Mouse (Mus musculus): Measurements from ENCODE around the gene Tcf3. TPM values are rescaled to one million over a fixed set of nuclear protein-coding genes. Genes with fewer than 3 reads are reported as not detected.

Gene Tcf3
- total RNA-seq, 2 experiments from 2014 or later = 66.4 to 67.5 TPM

DNA sequence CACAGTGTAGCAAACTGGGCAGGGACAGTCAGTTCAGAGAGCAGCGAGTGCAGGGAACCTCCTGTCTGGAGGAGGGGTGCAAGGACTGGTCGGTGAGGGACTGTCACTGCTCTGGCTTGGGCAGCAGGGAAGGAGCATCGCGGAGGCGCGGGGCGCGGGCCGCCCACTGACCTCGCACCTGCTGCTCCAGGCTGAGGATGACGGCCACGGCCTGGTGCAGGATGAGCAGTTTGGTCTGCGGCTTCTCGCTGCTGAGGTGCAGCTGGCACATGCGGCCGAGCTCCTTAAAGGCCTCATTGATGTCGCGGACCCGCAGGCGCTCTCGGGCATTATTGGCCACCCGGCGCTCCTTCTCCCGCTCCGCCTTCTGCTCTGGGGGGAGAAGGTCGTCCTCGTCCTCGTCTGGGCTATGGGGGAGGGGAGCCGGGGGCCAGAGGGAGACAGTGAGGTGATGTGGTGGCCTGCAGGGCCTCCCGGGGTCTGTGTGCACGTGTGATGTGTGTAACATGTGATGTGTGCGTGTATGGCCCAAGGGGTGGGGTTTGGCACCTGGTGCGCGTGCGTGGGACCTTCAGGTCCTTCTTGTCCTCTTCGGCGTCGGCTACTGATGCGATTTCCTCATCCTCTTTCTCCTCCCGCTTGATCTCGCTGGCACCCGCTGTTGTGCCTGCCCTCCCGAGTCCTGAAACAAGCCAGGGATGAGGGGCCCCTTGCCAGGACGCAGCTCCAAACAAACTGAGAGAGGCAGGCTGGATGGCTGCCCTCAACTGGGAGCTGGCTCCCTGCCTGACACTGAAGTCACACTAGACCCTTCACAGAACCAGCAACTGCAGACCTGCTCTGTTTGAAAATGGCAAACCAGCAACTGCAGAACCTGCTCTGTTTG is 20.5 kb downstream of the Tcf3 start:
- peak in 1 of 2 experiments; percentile 51 for DNase-seq (ENCODE audit: low spot score in 2 of 2)

DNA sequence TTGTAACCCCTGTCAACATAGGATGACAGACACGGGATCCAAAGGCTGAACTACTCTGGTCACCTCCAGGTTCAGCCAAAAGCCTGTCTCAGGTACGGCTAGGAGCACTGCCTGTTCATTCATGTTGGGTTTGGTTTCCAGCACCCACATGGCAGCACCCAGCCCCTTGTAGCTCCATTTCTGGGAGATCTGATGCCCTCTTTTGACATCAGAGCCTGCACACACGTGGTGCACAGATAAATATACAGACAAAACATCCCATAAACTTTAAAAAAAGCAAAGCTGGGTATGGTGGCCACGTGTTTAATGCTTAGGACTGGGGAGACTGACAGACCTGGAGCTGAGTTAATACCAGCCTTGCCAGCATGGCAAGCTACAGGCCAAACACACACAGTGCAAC is 25.5 kb downstream of the Tcf3 start:
- no peak for DNase-seq (ENCODE audit: low spot score in 2 of 2)

DNA sequence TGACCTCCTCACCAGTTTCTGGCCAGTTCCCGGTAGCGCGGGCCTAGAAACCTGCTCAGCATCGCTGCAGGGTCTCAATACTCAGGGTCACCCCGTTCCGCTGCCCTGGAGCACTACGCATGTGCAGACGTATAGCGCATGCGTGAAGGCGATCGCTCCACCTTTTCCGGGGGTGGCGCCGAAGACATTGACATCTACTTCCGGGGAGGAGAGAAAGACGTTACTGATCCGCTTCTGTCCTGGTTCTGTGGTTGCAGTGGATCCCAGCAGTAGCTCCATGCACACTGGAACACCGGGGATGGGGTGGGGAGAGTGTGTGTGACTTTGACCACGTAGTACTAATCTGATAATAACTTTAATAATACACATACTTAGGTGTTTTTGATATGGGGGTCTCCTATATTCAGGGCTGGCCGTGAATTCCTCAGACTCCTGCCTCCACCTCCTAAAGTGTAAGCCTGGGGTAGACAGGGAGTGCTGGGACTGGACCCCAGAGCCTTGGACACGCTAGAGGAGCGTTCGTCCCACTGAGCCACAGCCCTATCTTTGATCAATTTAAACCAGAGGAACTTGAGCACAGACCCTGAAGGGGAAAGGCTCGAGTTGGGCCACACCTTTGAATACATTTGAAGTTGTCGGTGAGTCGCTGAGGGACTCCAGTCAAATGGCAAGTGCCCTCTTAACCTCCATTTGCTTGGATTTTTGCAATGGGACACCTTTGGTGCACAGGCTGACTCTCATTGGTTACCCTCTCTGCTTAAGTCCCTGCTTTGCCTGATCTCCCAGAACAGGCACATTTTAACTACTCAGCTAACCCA is 26.6 kb downstream of the Tcf3 start, which contains the start of gene Uqcr11:
TSS of gene Uqcr11 (minus strand) at position 147 of the 818 bp plus-strand sequence.
- DNase-seq (ENCODE audit: low spot score in 2 of 2) = peak; percentile 85 to 87

DNA sequence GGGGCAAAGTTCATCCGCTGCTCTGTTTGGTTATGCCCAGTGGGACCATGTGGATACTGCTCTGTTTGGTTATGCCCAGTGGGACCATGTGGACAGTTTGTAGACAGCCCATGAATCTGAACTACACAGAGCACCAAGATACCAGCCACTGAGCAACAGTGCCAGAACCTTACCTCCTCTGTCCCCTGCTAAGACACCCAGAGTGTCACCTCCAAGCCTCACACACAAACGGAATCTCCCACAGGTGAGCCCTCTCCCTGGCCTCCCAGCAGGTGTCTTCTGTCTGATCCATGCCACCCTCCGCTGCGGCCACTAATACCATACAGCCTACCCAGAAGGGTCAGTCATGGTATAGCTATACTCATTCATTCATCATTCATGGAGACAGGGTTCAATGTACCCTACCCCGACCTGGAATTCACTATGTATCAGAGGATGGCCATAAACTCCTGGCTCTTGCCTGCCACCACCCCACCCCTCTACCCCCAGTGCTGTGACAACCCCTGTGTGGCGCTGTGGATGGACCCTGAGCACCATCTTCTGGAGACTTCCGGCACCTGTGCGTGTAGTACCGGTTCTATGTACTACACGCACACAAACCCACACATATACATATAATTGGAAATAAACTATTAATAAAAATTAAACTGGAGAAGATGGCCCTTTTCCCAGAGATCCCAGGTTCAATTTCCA is 27.8 kb downstream of the Tcf3 start:
- DNase-seq (ENCODE audit: low spot score in 2 of 2) = no peak

DNA sequence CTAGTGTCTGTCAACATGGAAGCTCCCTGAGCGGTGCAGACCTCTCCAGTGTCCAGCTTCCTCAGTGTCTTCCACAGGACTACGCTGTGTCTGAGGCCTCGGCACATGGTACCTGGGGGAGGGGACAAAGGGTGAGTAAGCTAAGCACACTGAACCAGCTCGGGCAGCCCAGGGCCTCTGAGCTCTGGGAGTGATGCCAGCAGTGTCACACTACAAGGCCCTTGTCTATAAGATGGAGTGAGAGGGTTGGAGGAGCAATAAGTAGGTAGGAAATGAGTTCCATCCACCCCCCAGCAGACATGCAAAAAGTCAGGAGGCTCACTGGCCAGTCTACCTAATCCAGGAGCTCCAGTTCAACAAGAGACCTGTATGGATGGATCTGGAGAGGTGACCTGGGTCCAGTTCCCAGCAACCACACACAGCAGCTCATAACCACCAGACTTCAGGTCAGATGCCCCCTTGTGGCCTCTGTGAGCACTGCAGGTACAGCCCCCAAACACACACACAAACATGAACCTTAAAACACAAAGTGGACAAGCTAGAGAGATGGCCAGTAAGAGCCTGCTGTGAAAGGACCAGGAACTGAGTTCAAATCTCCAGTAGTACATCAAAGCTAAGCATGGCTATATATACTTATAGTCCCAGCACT is 30.3 kb downstream of the Tcf3 start:
- DNase-seq (ENCODE audit: low spot score in 2 of 2) = no peak

DNA sequence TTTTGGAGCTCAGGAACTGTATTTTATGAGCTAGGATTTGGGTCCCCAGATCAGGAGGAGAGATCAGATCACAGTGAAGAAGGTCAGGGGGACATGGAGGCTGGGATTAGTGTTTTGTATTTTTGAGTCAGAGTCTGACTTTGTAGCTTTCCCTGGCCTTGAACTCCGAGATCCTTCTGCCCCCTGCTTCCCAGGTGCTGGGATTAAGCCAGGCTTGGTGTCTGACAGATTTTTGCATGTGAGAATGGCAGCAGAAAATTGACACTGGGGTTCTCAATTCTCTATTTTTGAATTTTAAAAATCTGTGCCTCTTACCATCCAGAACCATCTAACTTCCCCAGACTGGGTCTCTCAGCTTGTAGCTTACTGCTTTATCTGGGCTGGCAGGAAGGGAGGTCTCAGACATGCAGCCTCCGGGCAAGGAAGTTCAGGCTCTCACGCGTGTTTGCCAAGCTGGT is 32.7 kb downstream of the Tcf3 start:
- no peak for DNase-seq (ENCODE audit: low spot score in 2 of 2)

DNA sequence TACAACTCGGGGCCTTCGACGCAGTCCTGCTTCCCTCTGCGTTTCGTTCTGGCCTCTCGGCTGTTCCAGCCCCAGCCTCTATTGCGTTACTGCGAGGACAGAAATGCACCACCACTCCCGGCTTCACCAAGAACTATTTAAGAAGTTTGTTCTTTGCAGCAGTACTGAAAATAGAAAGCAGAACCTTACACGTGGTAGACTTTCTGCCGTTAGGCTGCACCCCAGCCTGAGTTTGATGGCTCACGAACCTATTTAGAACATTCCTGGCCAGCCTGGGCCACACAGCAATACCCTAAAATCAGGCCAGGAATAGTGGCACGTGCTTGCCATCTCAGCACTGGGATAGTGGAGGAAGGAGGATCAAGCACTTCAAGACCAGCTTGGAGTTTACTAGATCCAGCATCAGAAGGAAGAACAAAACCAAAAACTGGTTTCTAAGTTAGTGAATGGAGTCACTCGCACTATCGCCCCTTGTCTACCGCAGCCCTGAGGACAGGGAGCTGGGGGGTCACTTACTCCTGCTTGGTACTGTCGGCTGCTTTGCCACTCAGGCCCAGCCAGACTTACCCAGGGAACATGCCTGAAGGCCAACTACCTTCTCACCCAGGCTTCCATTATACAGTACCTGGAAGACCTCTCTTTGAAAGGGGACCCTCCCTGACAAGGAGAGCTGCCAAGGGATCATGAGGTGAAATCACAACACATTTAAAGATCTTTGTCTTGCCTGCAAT is 33.3 kb downstream of the Tcf3 start:
- no peak for DNase-seq (ENCODE audit: low spot score in 2 of 2)

DNA sequence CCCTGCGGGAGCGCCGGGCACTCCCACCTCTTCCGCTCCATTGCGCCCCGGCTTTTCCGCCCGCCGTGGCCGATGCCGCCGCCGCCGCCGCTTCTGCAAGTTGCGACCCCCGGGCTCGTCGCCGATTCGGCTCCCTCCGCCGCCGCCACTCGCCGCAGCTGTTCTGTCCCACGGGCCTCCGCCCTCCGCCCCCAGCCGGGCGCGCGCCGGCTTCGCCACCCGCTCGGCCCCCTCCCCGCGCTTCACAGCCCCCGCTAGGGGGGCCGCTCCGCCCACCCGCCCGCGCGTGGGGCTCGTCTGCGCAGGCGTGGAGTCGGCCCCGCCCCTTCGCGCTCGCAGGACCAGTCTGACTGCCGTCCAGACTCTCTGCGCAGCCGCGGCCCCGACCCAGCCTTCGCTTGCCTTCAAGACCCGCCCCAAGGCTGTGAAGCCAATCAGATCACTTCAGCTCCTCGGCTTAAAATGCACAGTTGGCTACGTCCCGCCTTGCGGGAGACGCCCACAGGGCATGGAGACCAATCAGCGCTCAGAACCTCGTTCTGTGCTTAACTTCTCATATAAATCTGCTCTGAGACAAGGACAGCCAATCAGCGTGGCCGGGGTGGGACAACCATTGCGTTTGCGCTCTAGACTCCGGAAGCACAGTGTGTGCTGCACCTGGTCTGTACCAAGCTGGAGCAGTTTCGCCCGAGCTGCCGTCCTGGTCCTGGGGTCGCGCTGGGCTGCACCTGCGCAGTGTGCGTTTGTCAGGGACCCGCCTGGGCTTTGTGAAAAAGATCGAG is 34.1 kb downstream of the Tcf3 start, which contains the start of gene Mbd3:
TSS of gene Mbd3 (minus strand) at position 360 of the 782 bp plus-strand sequence.
- DNase-seq (ENCODE audit: low spot score in 2 of 2) = peak; percentile 99

DNA sequence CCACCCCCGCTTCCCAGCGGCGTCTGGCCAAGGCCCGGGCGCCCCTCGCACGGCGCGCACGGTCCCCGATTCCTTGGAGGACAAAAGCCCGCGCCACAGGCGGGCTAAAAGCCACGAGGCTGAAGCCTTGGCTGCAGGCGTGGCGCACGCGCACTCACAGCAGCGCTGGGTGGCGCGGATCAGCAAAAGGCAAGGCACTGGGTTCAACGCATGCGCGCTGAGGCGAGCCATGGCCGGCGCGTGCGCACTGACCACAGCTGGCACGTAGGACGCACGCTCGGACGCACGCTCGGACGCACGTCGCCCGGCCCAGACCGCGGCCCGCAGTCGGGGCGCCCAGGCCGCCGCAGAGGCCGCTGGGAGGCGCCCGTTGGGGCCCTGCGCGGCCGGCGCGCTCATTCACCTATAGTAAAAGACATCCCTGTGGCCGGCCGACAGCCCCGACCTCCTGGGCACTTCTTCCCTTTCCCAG is 34.7 kb downstream of the Tcf3 start:
- DNase-seq (ENCODE audit: low spot score in 2 of 2) = peak; percentile 98 to 99

DNA sequence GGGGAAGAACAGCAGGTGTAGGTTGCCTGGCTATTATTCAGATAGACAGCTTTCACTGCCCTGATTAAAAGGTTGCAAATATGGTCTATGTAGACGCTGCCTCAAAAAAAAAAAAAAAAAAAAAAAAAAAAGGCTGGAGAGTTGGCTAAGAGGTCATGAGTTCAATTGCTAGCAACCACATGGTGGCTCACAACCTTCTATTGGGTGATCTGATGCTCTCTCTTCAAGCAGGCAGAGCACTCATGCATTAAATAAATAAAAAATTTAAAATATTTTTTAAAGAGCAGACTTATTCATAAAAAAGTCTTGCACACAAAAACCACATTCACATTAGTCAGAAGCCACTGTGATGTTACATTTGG is 35.3 kb downstream of the Tcf3 start:
- no peak for DNase-seq (ENCODE audit: low spot score in 2 of 2)

DNA sequence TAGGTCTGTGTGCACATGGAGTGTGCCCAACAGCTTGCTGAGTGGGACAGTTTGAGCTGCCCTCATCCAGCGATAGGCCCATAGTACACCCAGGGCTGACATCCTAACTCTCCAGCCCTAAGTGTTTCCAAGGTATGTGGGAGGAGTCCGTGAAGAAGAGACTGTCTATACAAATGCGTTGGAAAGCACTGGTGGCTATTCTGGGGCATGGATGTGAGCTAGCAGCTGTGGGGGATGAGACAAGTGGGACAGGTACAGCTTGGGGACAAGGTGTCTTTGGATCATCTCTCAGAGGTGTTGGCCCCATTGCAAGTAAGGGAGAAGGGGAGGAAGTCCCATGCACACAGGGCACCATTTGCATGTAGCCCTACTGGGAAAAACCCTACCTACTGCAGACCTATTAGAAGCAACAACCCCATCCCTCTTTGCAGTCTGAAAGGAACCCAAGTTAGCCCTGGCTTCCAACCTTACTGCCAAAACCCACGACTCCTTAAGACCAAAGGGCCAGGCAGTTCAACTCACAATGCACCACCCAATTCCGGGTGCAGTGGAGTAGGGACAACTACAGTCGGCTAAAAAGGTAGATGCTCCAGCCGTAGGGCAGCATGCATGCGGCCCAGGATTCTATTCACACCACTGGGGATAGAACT is 35.8 kb downstream of the Tcf3 start:
- no peak for DNase-seq (ENCODE audit: low spot score in 2 of 2)

DNA sequence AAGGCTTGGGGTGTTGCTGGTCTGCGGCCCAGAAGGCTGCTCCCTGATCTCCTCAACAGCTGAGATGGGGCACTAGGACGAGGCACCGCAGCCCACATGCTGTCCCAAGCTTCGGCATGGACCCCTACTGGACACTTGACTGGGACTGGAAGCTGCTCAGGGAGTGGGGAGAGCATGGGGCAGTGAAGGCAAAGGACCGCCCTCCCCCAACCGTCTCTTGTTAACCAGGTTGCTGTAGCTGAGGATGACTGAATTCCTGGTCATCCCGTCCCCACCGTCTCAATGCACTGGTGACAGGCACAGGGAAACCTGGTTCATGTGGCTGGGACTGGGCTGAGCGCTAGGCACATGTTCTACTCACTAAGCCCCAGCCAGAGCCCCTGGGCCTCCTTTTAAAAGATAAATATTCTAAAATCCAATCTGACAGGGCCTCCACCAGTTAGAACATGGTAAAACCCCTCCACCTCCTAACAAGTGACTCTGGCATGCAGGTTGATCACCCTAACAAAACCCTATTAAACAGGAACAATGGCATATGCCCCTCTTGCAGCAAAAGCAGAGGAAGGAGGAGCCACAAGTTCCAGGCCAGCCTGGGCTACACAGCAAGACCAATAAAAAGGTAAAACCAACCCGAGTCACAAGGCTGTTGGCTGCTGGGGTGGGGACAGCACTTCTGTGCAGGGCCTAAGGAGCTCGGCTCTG is 36.5 kb downstream of the Tcf3 start:
- no peak for DNase-seq (ENCODE audit: low spot score in 2 of 2)

DNA sequence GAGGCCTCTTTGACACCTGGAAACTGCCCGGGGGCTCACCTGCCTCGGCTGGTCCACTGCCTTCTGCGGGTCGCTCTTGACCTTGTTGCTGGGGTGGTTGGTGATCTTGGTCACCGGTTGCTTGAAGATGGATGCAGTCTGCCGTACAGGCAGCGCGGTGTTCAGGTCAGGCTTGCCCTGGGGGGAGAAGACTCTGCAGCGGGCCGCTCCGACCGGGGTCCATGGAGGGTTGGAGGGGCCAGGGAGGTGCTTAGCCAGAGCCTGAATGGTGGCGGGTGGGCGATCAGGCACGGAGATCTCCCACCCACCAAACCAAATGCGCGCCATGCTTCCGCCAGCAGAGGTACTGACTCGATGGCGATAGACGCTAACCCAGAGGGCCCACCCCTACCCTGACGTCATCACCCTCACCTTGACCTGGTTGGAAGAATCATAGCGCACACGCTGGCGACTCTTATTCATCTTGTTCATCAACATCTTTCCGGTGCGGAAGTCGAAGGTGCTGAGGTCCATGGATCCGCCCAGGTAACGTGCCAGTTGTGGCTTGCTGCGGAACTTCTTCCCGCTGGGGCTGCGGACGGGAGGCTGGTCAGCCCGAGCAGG is 38.3 kb downstream of the Tcf3 start:
- DNase-seq (ENCODE audit: low spot score in 2 of 2) = no peak

DNA sequence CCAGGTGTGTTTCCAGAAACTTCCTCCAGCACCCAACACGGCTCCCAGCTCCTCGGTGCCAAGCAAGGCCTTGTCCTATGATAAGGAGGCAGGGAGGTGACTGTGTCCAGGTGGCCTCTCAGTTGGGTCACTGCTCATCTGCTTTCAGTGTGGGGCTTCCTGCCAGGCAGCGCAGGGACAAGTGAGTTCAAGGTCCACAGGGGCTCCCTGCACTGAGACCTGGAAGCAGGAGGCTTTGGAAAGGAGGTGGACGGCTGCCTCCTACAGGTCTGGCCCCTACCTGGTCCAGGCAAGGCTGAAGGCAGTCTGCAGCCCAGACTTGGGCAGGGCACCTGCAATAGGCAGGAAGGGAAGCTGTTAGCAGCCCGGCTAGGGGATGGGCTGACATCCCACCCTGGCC is 40.8 kb downstream of the Tcf3 start:
- DNase-seq (ENCODE audit: low spot score in 2 of 2) = no peak

DNA sequence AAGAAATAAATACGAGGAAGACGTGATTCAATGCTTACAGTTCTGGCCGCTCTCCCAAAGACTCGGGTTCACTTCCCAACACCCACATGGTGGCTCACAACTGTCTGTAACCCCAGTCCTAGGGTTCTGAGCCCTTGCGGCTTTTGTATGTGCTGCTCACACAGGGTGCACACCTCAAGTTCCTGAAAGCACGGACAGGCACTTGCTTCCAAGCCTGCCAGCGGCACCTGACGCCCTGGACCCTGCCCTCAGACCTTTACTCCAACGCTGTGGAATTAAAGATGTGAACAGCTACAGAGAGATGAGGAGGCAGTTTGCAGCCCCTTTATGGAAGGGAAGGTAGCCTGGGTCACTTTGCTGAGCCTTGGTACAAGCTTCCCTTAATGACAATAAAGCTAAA is 42.8 kb downstream of the Tcf3 start:
- DNase-seq (ENCODE audit: low spot score in 2 of 2) = no peak

DNA sequence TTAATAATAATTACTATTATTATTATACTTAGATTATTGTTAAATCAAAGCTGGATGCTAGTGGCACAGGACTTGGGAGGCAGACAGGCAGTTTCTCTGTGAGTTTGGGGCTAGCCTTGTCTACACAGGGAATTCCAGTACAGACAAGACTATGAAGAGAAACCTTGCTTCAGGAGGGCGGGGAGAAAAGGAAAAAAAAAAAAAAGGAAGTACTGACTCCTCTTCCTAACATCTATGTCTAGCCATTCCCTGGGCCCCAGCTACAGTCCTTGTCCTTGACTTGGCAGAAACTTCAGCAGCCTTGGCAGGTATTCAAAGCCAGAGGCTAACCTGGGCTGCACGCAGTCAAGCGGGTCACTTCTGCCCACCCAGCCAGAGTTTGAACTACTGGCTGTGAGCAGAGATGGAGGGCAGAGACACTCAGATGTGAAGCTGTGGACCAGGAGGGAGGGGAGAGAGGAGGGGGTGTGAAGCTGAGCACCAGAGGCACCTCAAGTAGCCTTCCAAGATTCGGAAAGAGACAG is 44.2 kb downstream of the Tcf3 start:
- no peak for DNase-seq (ENCODE audit: low spot score in 2 of 2)

DNA sequence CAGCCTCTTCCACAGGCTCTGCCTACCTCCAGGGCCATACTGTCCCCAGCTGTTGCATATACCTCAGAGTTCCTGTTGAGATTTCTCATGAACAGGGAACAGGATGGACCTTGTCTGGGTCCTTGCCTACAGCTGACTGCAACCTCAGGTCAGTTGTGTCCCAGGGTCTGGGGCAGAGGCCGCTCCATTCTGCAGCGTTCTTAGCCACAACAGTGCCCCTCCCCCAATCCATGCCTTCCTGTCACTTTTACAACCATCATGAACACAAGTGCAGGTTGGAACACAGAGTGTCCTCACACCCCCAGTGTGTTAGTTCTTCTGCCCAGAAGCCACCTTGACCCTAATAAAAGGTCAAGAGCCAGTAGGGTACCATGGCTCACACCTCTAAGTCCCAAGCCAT is 44.7 kb downstream of the Tcf3 start:
- DNase-seq (ENCODE audit: low spot score in 2 of 2) = no peak
